Mouse (Mus musculus): ENCODE data around the gene Pcyox1. TPM values are rescaled to one million over a fixed set of nuclear protein-coding genes. Genes with fewer than 3 reads are reported as not detected.
A peak's percentile ranks its signal among the peaks of the same experiment; 100 is the strongest.
"Not testable (repeated sequence)": the region's sequence is repeated elsewhere in the genome, so short reads cannot be mapped to it uniquely, and the experiment has no call there.

Gene Pcyox1
- polyA plus RNA-seq, 1 experiment from 2014 or later, result 32.8 TPM

DNA sequence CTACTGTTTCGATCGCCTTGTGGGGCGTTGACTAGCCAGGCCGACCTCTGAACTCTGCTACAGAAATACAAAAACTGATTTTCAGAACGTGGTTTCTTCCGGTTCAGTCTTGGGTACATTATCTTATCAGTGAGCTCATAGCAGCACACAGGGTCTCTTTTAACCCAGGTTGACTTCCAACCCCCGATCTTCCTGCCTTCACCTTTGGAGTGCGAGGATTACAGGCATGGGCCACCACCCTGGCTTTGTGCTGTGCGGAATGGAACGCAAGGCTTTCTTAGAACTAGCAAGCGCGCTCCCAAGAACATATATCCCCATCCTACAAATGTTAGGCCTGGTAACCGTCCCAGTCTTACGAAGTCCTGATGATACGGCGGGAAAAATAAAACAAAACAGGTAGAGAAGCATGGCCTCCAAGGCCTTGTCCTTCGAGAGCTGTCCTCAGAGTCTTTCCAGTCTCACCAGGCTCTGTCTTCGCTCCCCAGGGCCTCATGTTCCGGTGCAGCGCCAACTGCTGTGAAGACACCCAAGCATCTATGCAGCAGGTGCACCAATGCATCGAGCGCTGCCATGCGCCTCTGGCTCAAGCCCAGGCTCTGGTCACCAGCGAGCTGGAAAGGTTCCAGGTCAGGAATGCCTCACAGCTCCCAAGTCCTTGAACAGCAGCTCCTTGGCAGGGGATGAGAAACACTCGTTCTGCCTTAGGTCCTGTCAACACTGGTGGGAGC lies 30.7 kb downstream of the Pcyox1 start:
- DNase-seq (ENCODE audit: low spot score), result peak; percentile 26

DNA sequence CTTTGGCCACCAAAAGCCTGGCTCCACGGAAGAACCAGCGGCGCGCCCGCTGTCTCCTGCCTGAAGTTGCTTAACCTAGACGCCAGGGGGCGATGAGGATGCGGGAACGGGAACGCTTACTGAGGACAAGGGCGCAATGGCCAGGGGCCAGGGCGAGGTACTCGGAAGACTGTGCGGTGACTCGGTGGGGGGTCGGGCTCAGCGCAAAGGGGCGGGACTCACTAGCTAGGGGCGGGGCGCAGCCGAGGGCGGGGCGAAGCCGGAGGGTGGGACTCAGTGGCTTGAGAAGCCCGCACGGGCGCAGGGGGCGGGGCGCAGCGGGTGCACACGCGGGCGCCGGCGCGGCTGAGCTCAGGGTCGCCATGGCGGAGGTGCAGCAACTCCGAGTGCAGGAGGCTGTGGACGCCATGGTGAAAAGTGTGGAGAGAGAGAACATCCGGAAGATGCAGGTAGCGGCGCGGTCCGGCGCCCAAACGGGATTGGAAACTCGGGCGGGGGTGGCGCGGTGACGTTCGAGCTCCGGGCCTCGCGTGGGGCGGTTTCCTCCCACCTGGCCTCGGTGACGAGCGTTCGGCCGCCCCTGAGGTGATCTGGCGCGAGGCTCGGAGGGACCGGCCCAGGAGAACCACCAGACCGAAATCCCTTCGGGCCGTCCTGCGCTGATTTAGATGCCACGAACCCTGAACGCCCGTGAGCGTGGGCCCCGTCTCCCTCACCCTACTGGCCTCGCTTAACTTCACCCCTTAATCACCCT lies 31.4 kb downstream of the Pcyox1 start, which contains the start of gene Fam136a:
TSS of gene Fam136a (plus strand) at position 276 of the 754 bp plus-strand sequence.
- peak; percentile 98 for DNase-seq (ENCODE audit: low spot score)

DNA sequence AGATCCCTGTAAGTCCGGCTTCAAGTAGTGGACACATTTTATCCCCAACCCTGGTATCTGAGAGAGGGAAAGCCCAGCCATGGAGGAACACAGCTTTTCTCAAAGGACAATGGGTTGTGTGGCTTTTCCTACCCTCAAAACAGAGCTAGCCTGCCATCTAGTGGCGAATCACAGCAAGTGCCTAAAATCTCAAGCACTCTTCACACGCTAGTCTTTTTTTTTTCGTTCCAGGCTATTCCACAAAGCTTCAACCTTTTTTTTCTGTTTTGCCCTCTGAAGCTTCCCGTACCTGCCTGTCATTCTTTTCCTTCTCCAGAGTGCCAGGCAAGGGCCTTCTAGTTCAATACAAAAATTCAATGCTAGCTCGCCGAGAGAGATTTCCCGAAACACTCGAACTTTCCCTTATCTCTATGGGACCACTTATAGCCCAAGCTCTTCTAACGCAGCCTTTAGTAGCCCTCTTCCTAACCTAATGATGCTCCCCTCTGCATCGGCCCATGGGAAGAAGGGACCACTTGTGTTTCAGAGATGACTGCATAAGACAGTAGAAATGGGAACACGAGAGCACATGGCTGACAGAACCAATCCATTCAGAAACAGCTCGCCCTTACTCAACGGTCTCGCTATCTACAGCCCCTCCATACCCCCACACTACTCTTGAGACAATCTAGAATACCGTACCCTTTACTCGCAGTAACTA lies 32.4 kb downstream of the Pcyox1 start:
- peak; percentile 83 for DNase-seq (ENCODE audit: low spot score)

DNA sequence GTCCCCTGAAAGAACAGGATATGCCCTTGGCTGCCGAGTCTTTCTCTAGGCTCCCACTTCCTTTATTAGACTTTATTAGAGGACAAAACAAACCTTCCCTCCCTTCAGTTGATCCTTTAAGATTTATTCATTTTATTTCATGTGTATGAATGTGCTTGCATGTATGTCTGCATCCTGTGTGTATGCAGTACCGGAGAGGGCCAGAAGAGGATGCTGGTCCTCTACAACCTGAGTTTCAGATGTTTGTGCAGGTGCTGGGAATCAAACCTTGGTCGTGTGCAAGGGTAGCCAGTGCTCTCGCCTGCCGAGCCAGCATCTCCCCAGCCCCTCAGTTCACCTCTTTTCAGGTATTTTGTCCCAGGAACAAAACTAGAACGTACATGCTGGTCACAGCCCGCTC lies 35.6 kb downstream of the Pcyox1 start:
- no peak for DNase-seq (ENCODE audit: low spot score)

DNA sequence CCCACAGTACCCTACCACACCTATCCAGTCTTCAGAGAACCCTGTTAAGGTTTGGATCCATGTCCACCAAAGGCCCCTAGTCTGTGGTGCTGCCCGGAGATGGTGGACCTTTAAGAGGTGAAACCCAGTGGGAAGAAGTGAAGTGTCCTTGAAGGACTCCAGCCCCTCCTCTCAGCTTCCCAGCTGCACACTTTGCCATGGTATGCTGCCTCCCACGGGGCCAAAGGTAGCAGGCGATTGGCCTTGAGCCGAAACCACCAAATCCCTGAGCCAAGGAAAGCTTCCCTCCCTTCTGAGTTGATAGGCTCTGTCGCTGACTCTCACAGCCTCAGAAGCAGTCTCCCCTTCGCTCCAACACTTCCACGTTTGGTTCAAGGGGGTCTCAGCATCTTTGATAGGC lies 36.3 kb downstream of the Pcyox1 start:
- no peak for DNase-seq (ENCODE audit: low spot score)

DNA sequence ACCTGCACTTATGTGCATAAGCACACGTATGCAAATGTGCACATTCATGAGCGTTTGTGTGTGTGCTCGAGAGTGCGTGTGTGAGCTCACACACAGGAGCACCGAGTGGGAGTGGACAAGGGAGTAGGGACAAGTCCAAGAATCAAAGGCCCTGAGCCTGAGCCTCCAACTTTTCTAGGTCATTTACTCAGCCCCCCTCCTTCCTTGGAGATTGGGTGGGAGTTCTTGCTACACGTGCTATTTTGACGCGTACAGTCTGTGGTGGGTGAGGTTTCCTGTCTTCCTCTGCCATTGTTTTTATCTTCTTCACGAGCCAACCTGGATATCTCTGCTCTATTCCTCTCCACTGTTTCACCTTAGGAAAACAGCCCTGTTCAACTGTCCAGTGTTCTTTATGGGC lies 40.0 kb downstream of the Pcyox1 start:
- DNase-seq (ENCODE audit: low spot score), result peak; percentile 76

DNA sequence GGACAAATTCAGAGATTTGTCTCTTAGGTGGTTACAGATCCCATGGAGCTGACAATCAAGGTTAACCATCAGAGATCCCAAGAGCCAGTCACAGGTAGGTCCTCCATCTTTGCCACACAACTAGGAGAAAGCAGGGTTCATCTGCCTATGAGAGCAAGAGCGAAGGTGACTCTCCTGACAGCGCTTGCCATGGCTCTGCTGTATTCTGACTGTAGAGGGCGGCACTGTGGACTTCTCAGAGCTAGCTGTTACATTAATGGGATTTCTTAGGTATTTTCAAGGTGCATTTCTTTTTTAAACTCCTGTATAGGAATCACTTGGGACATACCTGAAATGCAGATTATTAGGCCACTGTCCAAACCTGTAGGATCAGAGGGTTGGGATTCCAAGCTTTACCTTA lies 42.0 kb downstream of the Pcyox1 start:
- no peak for DNase-seq (ENCODE audit: low spot score)

DNA sequence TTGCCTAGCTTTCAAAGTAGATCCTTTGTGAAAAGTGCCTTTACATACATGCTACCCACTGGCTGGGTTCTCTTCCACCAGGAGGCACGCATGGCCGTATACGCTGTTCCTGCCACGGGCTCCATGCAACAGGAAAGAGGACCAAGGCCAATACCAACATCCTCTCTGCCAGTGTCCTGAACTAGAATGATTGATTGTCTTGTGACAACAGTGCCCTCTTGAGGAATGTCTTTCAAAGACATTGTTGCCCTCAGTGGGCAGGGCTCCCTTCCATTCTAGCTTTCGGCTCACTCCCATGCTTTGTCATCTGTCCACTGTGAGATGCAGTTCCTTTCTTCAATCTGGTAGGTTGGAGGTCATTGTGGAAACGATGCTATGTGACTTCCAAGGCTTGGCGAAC lies 47.7 kb downstream of the Pcyox1 start:
- DNase-seq (ENCODE audit: low spot score), result peak; percentile 55

DNA sequence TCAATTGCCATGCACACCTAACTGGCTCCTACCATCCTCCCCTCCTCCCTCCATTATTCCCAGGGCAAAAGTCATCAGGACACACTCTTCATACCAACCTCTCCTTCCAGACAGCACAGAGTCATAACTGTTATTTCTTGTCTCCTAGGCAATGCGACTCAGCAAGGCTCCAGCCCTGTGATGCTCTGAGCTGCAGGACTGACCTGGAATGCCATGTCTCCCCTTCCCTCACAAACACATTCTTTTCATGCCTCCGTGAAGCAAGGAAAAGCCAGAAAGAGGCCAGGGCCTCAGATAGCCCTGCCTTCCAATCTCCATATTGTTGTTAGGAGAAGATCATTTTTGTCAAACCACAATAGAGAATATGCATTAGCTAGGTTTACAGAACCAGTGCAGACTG lies 50.9 kb downstream of the Pcyox1 start:
- DNase-seq (ENCODE audit: low spot score), result no peak

DNA sequence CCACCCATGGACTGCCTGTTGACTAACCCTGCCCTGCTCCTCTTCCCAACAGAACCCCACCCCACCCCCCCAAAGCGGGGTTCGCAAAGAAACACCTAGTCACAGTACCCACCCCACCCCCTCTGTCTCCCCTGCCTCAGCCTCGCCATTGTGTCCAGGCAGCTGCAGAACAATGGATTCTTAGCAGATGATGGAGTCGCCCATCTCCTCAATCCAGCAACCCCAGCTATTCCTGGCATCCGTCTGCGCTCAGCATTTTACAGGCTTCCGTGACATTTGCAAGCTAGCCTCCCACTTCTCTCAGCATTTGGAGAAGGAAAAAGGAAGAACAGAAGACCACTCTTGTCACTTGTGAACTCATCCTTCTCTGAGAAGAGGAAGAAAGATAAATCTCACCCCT lies 53.3 kb downstream of the Pcyox1 start:
- no peak for DNase-seq (ENCODE audit: low spot score)

DNA sequence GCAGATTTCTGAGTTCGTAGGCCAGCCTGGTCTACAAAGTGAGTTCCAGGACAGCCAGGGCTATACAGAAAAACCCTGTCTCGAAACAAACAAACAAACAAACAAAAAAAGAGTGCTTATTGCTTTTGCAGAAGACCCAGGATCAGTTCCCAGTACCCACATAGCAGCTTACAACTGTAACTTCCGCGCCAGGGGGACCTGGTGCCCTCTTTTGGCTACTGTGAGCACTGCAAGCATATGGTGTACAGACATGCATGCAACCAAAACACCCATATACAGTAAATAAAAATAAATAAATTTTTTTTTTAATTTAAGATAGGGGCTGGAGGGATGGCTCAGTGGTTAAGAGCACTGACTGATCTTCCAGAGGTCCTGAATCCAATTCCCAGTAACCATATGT lies 60.6 kb downstream of the Pcyox1 start:
- DNase-seq (ENCODE audit: low spot score), result not testable (repeated sequence)

Other genes with a start within 250 kb of the Pcyox1 start
- 0.32 and 0.40 TPM in 2 replicates for gene Tgfa, start 201.9 kb downstream of the Pcyox1 start, polyA plus RNA-seq (2015; fragmentation: Nextera tagmentation; extraction: Ambion mirVana)
- 77.1 and 83.0 TPM in 2 replicates for gene Fam136a, start 31.5 kb downstream of the Pcyox1 start, polyA plus RNA-seq (2015; fragmentation: Nextera tagmentation; extraction: Ambion mirVana)
- 649 and 709 TPM in 2 replicates for gene Snrpg, start 25.9 kb downstream of the Pcyox1 start, polyA plus RNA-seq (2015; fragmentation: Nextera tagmentation; extraction: Ambion mirVana)
- gene Tia1, start 7.1 kb upstream of the Pcyox1 start, polyA plus RNA-seq (2015; fragmentation: Nextera tagmentation; extraction: Ambion mirVana), result 170 and 184 TPM in 2 replicates
- 0.25 and 0.31 TPM in 2 replicates for gene Gm44790, start 29.5 kb upstream of the Pcyox1 start, polyA plus RNA-seq (2015; fragmentation: Nextera tagmentation; extraction: Ambion mirVana)
- 29.8 and 30.8 TPM in 2 replicates for gene C87436, start 41.2 kb upstream of the Pcyox1 start, polyA plus RNA-seq (2015; fragmentation: Nextera tagmentation; extraction: Ambion mirVana)
- gene Pcbp1, start 129.2 kb upstream of the Pcyox1 start, polyA plus RNA-seq (2015; fragmentation: Nextera tagmentation; extraction: Ambion mirVana), result 466 and 487 TPM in 2 replicates
- 6.9 and 9.5 TPM in 2 replicates for gene Asprv1, start 231.0 kb upstream of the Pcyox1 start, polyA plus RNA-seq (2015; fragmentation: Nextera tagmentation; extraction: Ambion mirVana)